Mouse (Mus musculus): ENCODE results near the gene Olfr646. TPM values are rescaled to one million over a fixed set of nuclear protein-coding genes. Genes with fewer than 3 reads are reported as not detected.

Olfr646 gene
- total RNA-seq (2021), result not detected in 2 replicates
- long read RNA-seq, result 0 reads

GRCm38 (mm10) chr7:104104757-104104972 is at the start of gene Olfr646:
Gene Olfr646 (plus strand): TSS chr7:104104873.
- no peak for DNase-seq

GRCm38 (mm10) chr7:104059215-104059614 is 45.5 kb upstream of the Olfr646 start:
- no peak for DNase-seq

DNA sequence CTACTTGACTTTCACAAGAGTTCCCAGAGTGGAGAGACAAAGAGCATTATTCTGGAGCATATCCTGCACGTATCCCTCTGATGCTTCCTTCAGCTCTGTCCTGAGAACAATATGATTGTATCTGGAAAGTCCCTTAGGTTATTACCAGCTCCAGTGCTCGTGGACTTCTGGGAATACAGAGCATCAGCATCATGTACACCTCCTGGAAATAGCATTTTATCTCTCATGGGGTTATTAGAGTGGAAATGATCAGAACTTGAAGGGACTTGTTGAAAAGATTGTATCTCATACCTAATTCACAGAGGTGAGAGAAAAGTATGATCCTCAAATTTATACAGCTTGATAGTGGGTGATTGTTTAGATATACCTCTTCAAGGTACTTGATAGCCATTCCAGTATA is 43.3 kb upstream of the Olfr646 start, which contains the start of gene 4930516K23Rik:
TSS of gene 4930516K23Rik (minus strand) at position 101 of the 400 bp plus-strand sequence.
- no peak for DNase-seq

GRCm38 (mm10) chr7:104071769-104072168 is 32.9 kb upstream of the Olfr646 start, which contains the start of gene Olfr644:
Gene Olfr644 (minus strand): TSS chr7:104071869.
- DNase-seq, result no peak

DNA sequence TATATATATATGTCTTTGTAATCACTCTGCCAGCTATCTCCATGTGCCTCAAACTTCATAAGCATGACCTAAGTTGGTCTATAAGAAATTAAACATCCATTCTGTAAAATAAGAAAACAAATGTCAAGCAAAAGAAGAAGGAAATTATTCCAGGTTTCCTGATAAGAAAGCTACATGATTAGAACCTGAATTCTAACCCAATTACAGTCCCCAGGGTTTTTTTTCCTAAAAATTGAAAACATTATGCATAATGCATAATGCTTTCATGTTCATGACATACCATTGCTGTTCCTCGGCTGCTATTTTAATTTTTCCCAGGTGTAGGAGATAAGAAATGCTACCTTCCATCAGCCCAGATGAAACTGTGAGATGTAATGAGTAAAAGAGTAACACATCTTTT is 19.3 kb upstream of the Olfr646 start, which contains the start of gene Olfr645:
TSS of gene Olfr645 (minus strand) at position 101 of the 400 bp plus-strand sequence.
- no peak for DNase-seq

GRCm38 (mm10) chr7:104103913-104104756 is 538 bp upstream of the Olfr646 start:
- no peak for DNase-seq

- DNase-seq, result no peak
Observed at GRCm38 (mm10) chr7:104129726-104130125, 25.1 kb downstream of the Olfr646 start, which contains the start of gene Ubqln5. Gene Ubqln5 (minus strand): TSS chr7:104129826.

DNA sequence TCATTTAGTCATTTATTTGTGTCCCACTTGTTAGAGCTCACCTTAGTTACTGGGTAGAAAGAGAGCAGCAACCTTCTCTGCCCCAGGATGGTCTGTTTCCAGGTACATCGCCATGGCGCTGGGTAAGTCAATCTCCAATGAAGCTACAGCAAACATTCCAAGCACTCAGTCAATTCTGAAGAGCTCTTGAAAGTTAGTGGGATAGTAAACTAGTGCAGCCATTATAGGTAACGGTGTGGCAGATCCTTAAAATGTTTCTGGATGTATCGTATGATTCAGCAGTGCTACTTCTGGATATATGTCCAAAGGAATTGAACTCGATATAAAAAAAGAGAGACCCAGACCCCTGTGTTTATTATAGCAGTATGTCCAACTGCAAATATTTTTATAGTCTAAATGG is 32.6 kb downstream of the Olfr646 start, which contains the start of gene Olfr643:
TSS of gene Olfr643 (minus strand) at position 101 of the 400 bp plus-strand sequence.
- DNase-seq, result no peak

DNA sequence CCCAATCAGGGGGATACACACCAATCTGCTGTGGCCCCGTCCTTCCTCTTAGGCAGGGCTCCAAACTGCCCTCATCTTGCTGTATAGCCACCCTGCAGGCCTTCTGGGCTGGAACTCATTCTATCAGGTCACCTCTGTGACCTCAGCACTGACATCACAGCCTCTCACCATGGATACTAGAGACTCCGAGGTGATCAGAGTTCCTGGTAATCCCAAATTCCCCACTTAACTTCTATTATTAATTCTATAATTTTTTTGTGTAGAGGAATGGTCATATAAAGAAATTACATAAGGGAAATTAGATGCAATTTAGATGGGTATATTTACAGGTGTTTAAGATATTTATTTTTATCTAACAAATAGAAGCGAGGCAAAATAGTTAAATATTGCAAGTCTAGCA is 38.5 kb downstream of the Olfr646 start, which contains the start of gene Ubqln3:
TSS of gene Ubqln3 (minus strand) at position 101 of the 400 bp plus-strand sequence.
- no peak for DNase-seq

GRCm38 (mm10) chr7:104150456-104150855 is 45.8 kb downstream of the Olfr646 start, which contains the start of gene Ubqlnl:
Gene Ubqlnl (minus strand): TSS chr7:104150556.
- DNase-seq, result no peak

Other genes with a start within 250 kb of the Olfr646 start
- gene Olfr66, start 218.6 kb upstream of the Olfr646 start, total RNA-seq (2021), result not detected in 2 replicates
- not detected in 2 replicates for gene Olfr64, start 210.4 kb upstream of the Olfr646 start, total RNA-seq (2021)
- gene Olfr65, start 201.4 kb upstream of the Olfr646 start, total RNA-seq (2021), result not detected in 2 replicates
- gene Olfr631, start 176.0 kb upstream of the Olfr646 start, total RNA-seq (2021), result not detected in 2 replicates
- gene Olfr632, start 170.5 kb upstream of the Olfr646 start, total RNA-seq (2021), result not detected in 2 replicates
- not detected in 2 replicates for gene Olfr633, start 160.4 kb upstream of the Olfr646 start, total RNA-seq (2021)
- 0.06 TPM in 1 of 2 replicates, not detected in the other for gene Olfr635, start 133.7 kb upstream of the Olfr646 start, total RNA-seq (2021)
- not detected in 2 replicates for gene Olfr638, start 106.1 kb upstream of the Olfr646 start, total RNA-seq (2021)
- gene Olfr639, start 87.6 kb upstream of the Olfr646 start, total RNA-seq (2021), result 0.06 TPM in 1 of 2 replicates, not detected in the other
- not detected in 2 replicates for gene Olfr640, start 79.3 kb upstream of the Olfr646 start, total RNA-seq (2021)
- not detected in 2 replicates for gene Olfr641, start 69.4 kb upstream of the Olfr646 start, total RNA-seq (2021)
- gene Olfr642, start 52.2 kb upstream of the Olfr646 start, total RNA-seq (2021), result not detected in 2 replicates
- gene 4930516K23Rik, start 43.4 kb upstream of the Olfr646 start, total RNA-seq (2021), result not detected in 2 replicates
- not detected in 2 replicates for gene Olfr644, start 33.0 kb upstream of the Olfr646 start, total RNA-seq (2021)
- gene Olfr645, start 19.4 kb upstream of the Olfr646 start, total RNA-seq (2021), result not detected in 2 replicates
- gene Ubqln5, start 25.0 kb downstream of the Olfr646 start, total RNA-seq (2021), result not detected in 2 replicates
- gene Olfr643, start 32.5 kb downstream of the Olfr646 start, total RNA-seq (2021), result not detected in 2 replicates
- gene Ubqln3, start 38.4 kb downstream of the Olfr646 start, total RNA-seq (2021), result not detected in 2 replicates
- not detected in 2 replicates for gene Ubqlnl, start 45.7 kb downstream of the Olfr646 start, total RNA-seq (2021)
- not detected in 2 replicates for gene Olfm5, start 60.0 kb downstream of the Olfr646 start, total RNA-seq (2021)
- gene Olfr648, start 78.5 kb downstream of the Olfr646 start, total RNA-seq (2021), result not detected in 2 replicates
- not detected in 2 replicates for gene Olfr649, start 91.1 kb downstream of the Olfr646 start, total RNA-seq (2021)
- gene Trim6, start 113.9 kb downstream of the Olfr646 start, total RNA-seq (2021), result 0.48 and 1.2 TPM in 2 replicates
- 7.7 and 12.1 TPM in 2 replicates for gene Trim34a, start 139.6 kb downstream of the Olfr646 start, total RNA-seq (2021)
- 5.7 and 7.3 TPM in 2 replicates for gene Trim5, start 183.2 kb downstream of the Olfr646 start, total RNA-seq (2021)
- gene Trim12a, start 210.6 kb downstream of the Olfr646 start, total RNA-seq (2021), result 15.5 and 24.4 TPM in 2 replicates
- gene Trim34b, start 224.6 kb downstream of the Olfr646 start, total RNA-seq (2021), result 0.79 and 1.00 TPM in 2 replicates
- 14.2 and 19.2 TPM in 2 replicates for gene Trim12c, start 248.5 kb downstream of the Olfr646 start, total RNA-seq (2021)

Data from adrenal gland, postnatal 25 days (tissue).